Mouse (Mus musculus): Measurements from ENCODE around the gene Nfkbia.

DNA sequence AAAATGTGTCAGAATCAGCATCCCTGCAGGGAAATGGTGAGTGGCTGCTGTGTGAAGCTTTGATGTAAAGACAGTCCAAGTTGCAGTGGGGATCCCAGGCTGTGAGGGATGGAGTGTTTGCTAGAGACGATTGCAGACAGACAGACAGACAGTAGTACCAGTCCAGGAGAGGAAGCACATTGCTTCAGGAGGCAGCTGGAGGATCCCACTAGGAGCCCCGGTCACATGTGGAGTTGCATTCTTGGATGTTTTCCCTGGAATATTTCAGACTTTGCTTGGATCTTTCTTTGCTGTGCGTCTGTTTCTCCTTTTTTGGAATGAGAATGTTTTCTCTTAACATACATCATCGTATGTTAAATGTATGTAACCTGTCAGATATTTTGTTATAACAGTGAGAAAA is 38.5 kb downstream of the Nfkbia start:
- TF ChIP-seq POLR2A (IDR thresholded peaks at IDR 0.05; ENCODE audit: borderline replicate concordance, low read depth, low read length) = no peak
- TF ChIP-seq CTCF (IDR thresholded peaks at IDR 0.05; ENCODE audit: low read depth, low read length) = no peak

All from bone marrow macrophage, adult 2 months (primary cell).